Mouse (Mus musculus): ENCODE results near the gene Tbc1d15. TPM values are rescaled to one million over a fixed set of nuclear protein-coding genes. Genes with fewer than 3 reads are reported as not detected.
A peak's percentile ranks its signal among the peaks of the same experiment; 100 is the strongest.

Tbc1d15 gene
- polyA plus RNA-seq, 1 experiment from 2014 or later, result 31.6 TPM

- no peak for ATAC-seq (ENCODE audit: low FRiP score)
- no peak overlapping the region for H3K4me3 ChIP-seq
- H3K27ac ChIP-seq, result no peak overlapping the region
- no peaks in the 10 kb centered on the region for H3K9me3 ChIP-seq
- no peaks in the 10 kb centered on the region for H3K4me1 ChIP-seq (replicated peaks)
- no peak overlapping the region for H3K9ac ChIP-seq
- H3K27me3 ChIP-seq, result no peaks in the 10 kb centered on the region
- H3K4me2 ChIP-seq, result no peak overlapping the region
- 92% methylated on average over 12 of the region's 12 CpGs for WGBS
- H3K36me3 ChIP-seq, result no peaks in the 10 kb centered on the region
These were observed 19.5 kb upstream of the Tbc1d15 start for GRCm38 (mm10) chr10:115270612-115271390.

- no peak overlapping the region for H3K9ac ChIP-seq
- no peak for ATAC-seq (ENCODE audit: low FRiP score)
- WGBS, result 84% methylated on average over 5 of the region's 5 CpGs
These were observed 11.8 kb upstream of the Tbc1d15 start for GRCm38 (mm10) chr10:115262926-115263562.

GRCm38 (mm10) chr10:115262261-115262660, 11.0 kb upstream of the Tbc1d15 start:
- Histone ChIP-seq H3K27me3 (no peaks in the 10 kb centered on the region), H3K4me3 (no peak overlapping the region), H3K36me3 (no peaks in the 10 kb centered on the region), H3K4me2 (no peak overlapping the region), H3K9me3 (no peaks in the 10 kb centered on the region), H3K9ac (no peak overlapping the region), H3K4me1 (replicated peaks) (no peaks in the 10 kb centered on the region), H3K27ac (no peak overlapping the region)
- ATAC-seq (ENCODE audit: low FRiP score), result no peak
- 91% methylated on average over 2 of the region's 2 CpGs for WGBS

More at GRCm38 (mm10) chr10:115262926-115263562, 11.8 kb upstream of the Tbc1d15 start:
- Histone ChIP-seq H3K27me3 (no peaks in the 10 kb centered on the region), H3K36me3 (no peaks in the 10 kb centered on the region), H3K4me3 (no peak overlapping the region), H3K4me1 (replicated peaks) (no peaks in the 10 kb centered on the region), H3K4me2 (no peak overlapping the region), H3K9me3 (no peaks in the 10 kb centered on the region), H3K27ac (no peak overlapping the region)

GRCm38 (mm10) chr10:115261428-115261827, 10.2 kb upstream of the Tbc1d15 start:
- Histone ChIP-seq H3K4me1 (replicated peaks) (no peaks in the 10 kb centered on the region), H3K9me3 (no peaks in the 10 kb centered on the region), H3K36me3 (no peaks in the 10 kb centered on the region), H3K9ac (no peak overlapping the region), H3K27me3 (no peaks in the 10 kb centered on the region), H3K27ac (no peak overlapping the region), H3K4me3 (no peak overlapping the region), H3K4me2 (no peak overlapping the region)
- WGBS, result 86% methylated on average over 3 of the region's 3 CpGs
- ATAC-seq (ENCODE audit: low FRiP score), result no peak

GRCm38 (mm10) chr10:115256162-115256561, 4.9 kb upstream of the Tbc1d15 start:
- peaks cover 7% of the 10 kb centered on the region for H3K4me1 ChIP-seq (replicated peaks)
- ATAC-seq (ENCODE audit: low FRiP score), result no peak
- no peaks in the 10 kb centered on the region for H3K36me3 ChIP-seq
- H3K4me2 ChIP-seq, result no peak overlapping the region
- 90% methylated on average over 5 of the region's 5 CpGs for WGBS
- no peak overlapping the region for H3K9ac ChIP-seq
- H3K9me3 ChIP-seq, result no peaks in the 10 kb centered on the region
- H3K4me3 ChIP-seq, result no peak overlapping the region
- no peak overlapping the region for H3K27ac ChIP-seq
- H3K27me3 ChIP-seq, result no peaks in the 10 kb centered on the region

- no peak for ATAC-seq (ENCODE audit: low FRiP score)
- peaks cover 25% of the 10 kb centered on the region for H3K4me1 ChIP-seq (replicated peaks)
- H3K27me3 ChIP-seq, result no peaks in the 10 kb centered on the region
- no peak overlapping the region for H3K4me2 ChIP-seq
- no peak overlapping the region for H3K27ac ChIP-seq
- 68% methylated on average over 3 of the region's 3 CpGs for WGBS
- H3K9me3 ChIP-seq, result no peaks in the 10 kb centered on the region
- no peaks in the 10 kb centered on the region for H3K36me3 ChIP-seq
- no peak overlapping the region for H3K9ac ChIP-seq
- H3K4me3 ChIP-seq, result no peak overlapping the region
These were observed 2.3 kb upstream of the Tbc1d15 start for GRCm38 (mm10) chr10:115253521-115253920.

- no peaks in the 10 kb centered on the region for H3K27me3 ChIP-seq
- H3K36me3 ChIP-seq, result no peaks in the 10 kb centered on the region
- ATAC-seq (ENCODE audit: low FRiP score), result no peak
- peak overlapping the region; percentile 93 for H3K4me3 ChIP-seq
- H3K4me2 ChIP-seq, result peak overlapping the region; percentile 64
- H3K9ac ChIP-seq, result peak overlapping the region; percentile 67
- H3K9me3 ChIP-seq, result no peaks in the 10 kb centered on the region
- WGBS, result 13% methylated on average over 10 of the region's 10 CpGs
- H3K4me1 ChIP-seq (replicated peaks), result peaks cover 31% of the 10 kb centered on the region
- H3K27ac ChIP-seq, result no peak overlapping the region
These were observed 1.1 kb upstream of the Tbc1d15 start for GRCm38 (mm10) chr10:115252321-115252757.

GRCm38 (mm10) chr10:115250235-115251087, 806 bp downstream of the Tbc1d15 start:
- H3K27ac ChIP-seq, result 0 out of 2 replicates have a peak overlapping the region, but pooled peaks have one; percentile 37
- peak; percentile 34 for ATAC-seq (ENCODE audit: low FRiP score)
- H3K9ac ChIP-seq, result peak overlapping the region; percentile 92
- WGBS, result 31% methylated on average over 38 of the region's 38 CpGs
- H3K4me2 ChIP-seq, result peak overlapping the region; percentile 75
- H3K9me3 ChIP-seq, result no peaks in the 10 kb centered on the region
- peak overlapping the region; percentile 93 for H3K4me3 ChIP-seq
- H3K27me3 ChIP-seq, result no peaks in the 10 kb centered on the region
- H3K4me1 ChIP-seq (replicated peaks), result peaks cover 36% of the 10 kb centered on the region
- H3K36me3 ChIP-seq, result no peaks in the 10 kb centered on the region

- H3K36me3 ChIP-seq, result no peaks in the 10 kb centered on the region
- no peaks in the 10 kb centered on the region for H3K27me3 ChIP-seq
- no peak overlapping the region for H3K27ac ChIP-seq
- H3K9me3 ChIP-seq, result no peaks in the 10 kb centered on the region
- H3K4me1 ChIP-seq (replicated peaks), result peaks cover 36% of the 10 kb centered on the region
- 36% methylated on average over 7 of the region's 7 CpGs for WGBS
- H3K4me3 ChIP-seq, result no peak overlapping the region
- ATAC-seq (ENCODE audit: low FRiP score), result no peak
- peak overlapping the region; percentile 19; the same call in 1 of the 2 replicates for H3K9ac ChIP-seq
- peak overlapping the region; percentile 9; the same call in 1 of the 2 replicates for H3K4me2 ChIP-seq
These were observed 3.2 kb downstream of the Tbc1d15 start for GRCm38 (mm10) chr10:115248041-115248440.

- H3K4me2 ChIP-seq, result no peak overlapping the region
- H3K4me3 ChIP-seq, result no peak overlapping the region
- WGBS, result 90% methylated on average over 2 of the region's 2 CpGs
- H3K9me3 ChIP-seq, result no peaks in the 10 kb centered on the region
- peaks cover 28% of the 10 kb centered on the region for H3K4me1 ChIP-seq (replicated peaks)
- H3K9ac ChIP-seq, result no peak overlapping the region
- no peak for ATAC-seq (ENCODE audit: low FRiP score)
- H3K36me3 ChIP-seq, result no peaks in the 10 kb centered on the region; the same call in 1 of the 2 replicates
- no peak overlapping the region for H3K27ac ChIP-seq
- H3K27me3 ChIP-seq, result no peaks in the 10 kb centered on the region
These were observed 5.8 kb downstream of the Tbc1d15 start for GRCm38 (mm10) chr10:115245488-115245887.

- no peak overlapping the region for H3K4me3 ChIP-seq
- peaks cover 4% of the 10 kb centered on the region; the same call in 1 of the 2 replicates for H3K4me1 ChIP-seq (replicated peaks)
- no peaks in the 10 kb centered on the region for H3K9me3 ChIP-seq
- no peak overlapping the region for H3K9ac ChIP-seq
- WGBS, result 84% methylated on average over 8 of the region's 8 CpGs
- ATAC-seq (ENCODE audit: low FRiP score), result no peak
- H3K27ac ChIP-seq, result no peak overlapping the region
- H3K36me3 ChIP-seq, result peaks cover 32% of the 10 kb centered on the region
- H3K27me3 ChIP-seq, result no peaks in the 10 kb centered on the region
- H3K4me2 ChIP-seq, result no peak overlapping the region
These were observed 10.1 kb downstream of the Tbc1d15 start for GRCm38 (mm10) chr10:115241082-115241595.

GRCm38 (mm10) chr10:115237931-115238330, 13.3 kb downstream of the Tbc1d15 start:
- no peak for ATAC-seq (ENCODE audit: low FRiP score)
- Histone ChIP-seq H3K9me3 (no peaks in the 10 kb centered on the region), H3K9ac (no peak overlapping the region), H3K4me1 (replicated peaks) (no peaks in the 10 kb centered on the region), H3K4me2 (no peak overlapping the region), H3K4me3 (no peak overlapping the region), H3K27ac (no peak overlapping the region), H3K27me3 (no peaks in the 10 kb centered on the region), H3K36me3 (peaks cover 40% of the 10 kb centered on the region)
- 86% methylated on average over 4 of the region's 4 CpGs for WGBS

Data from hindbrain, embryonic 13.5 days (tissue).